Mouse (Mus musculus) bone marrow, adult 2 months (tissue): ENCODE data around the gene Fgf11. TPM values are rescaled to one million over a fixed set of nuclear protein-coding genes. Genes with fewer than 3 reads are reported as not detected.

Experiments used
- H3K27ac ChIP-seq: fragments of 200-500 bp; 2 replicates; pipeline ENCODE4 v1.5.1; 2012; ENCODE audit warnings: low read depth, mild to moderate bottlenecking, control low read depth, inconsistent platforms, low read length; ENCODE audit not compliant: control insufficient read depth, poor library complexity, insufficient read depth
- H3K4me1 ChIP-seq: fragments of 200-500 bp; 2 replicates; pipeline ENCODE4 v1.6.1; 2011; ENCODE audit warnings: low read length; ENCODE audit not compliant: control insufficient read depth, insufficient read depth
- H3K4me3 ChIP-seq: fragments of 200-500 bp; replicated peaks from 2 replicates; pipeline ENCODE3; 2011; ENCODE audit warnings: mild to moderate bottlenecking, low read depth, low read length, control low read depth; ENCODE audit not compliant: control insufficient read depth
- CTCF ChIP-seq: fragments of 200-500 bp; IDR thresholded peaks from 2 replicates; pipeline ENCODE4 v1.5.1; 2011; ENCODE audit warnings: low read length, control low read depth; ENCODE audit not compliant: control insufficient read depth, insufficient read depth
- POLR2A ChIP-seq: fragments of 200-500 bp; IDR thresholded peaks from 2 replicates; pipeline ENCODE4 v1.6.1; 2011; ENCODE audit warnings: low read depth, mild to moderate bottlenecking, control low read depth, low read length, borderline replicate concordance; ENCODE audit not compliant: control insufficient read depth
- WGBS: fragments of 180-500 bp; shearing (Covaris S2); methylation state at CpG from one replicate; pipeline ENCODE4 v1.1.7; 2018; 5-methylcytosine and 5-hydroxymethylcytosine counted together
- polyA plus RNA-seq: library from polyadenylated mRNA; stranded (reverse); fragments of >200 nt; gene quantifications from 2 replicates; pipeline ENCODE4 v1.2.4, GENCODE M21; 2011; ENCODE audit warnings: low replicate concordance; ENCODE audit not compliant: missing spikeins, insufficient read depth, insufficient read length

Gene Fgf11
- polyA plus RNA-seq, 1 experiment = 1.00 TPM

- Histone ChIP-seq H3K4me3 (no peak within 1 kb of the TSS), H3K27ac (no peak within 1 kb of the TSS), H3K4me1 (no peaks in the 10 kb centered on the region)
- 83% methylated on average over 3 of the region's 3 CpGs for WGBS
- TF ChIP-seq CTCF (no peak), POLR2A (no peak)
Measured at GRCm38 (mm10) chr11:69822080-69822479, 20.4 kb upstream of the Fgf11 start, which contains the start of gene Spem1. TSS of gene Spem1 (minus strand) at chr11:69822180.

GRCm38 (mm10) chr11:69818871-69819270 is 17.2 kb upstream of the Fgf11 start:
- no peaks in the 10 kb centered on the region for H3K4me1 ChIP-seq
- TF ChIP-seq CTCF = no peak
- no peak for TF ChIP-seq POLR2A
- H3K27ac ChIP-seq = no peak overlapping the region
- WGBS = 53% methylated on average over 8 of the region's 8 CpGs
- H3K4me3 ChIP-seq = no peak overlapping the region

- H3K4me1 ChIP-seq = no peaks in the 10 kb centered on the region
- WGBS = 70% methylated on average over 2 of the region's 2 CpGs
- no peak within 1 kb of the TSS for H3K4me3 ChIP-seq
- TF ChIP-seq POLR2A (no peak), CTCF (no peak)
- H3K27ac ChIP-seq = no peak within 1 kb of the TSS
Measured at GRCm38 (mm10) chr11:69818365-69818764, 16.7 kb upstream of the Fgf11 start, which contains the start of gene Spem2. TSS of gene Spem2 (minus strand) at chr11:69818465.

- Histone ChIP-seq H3K27ac (no peak overlapping the region), H3K4me3 (no peak overlapping the region), H3K4me1 (no peaks in the 10 kb centered on the region)
- no peak for TF ChIP-seq CTCF
- no peak for TF ChIP-seq POLR2A
- 84% methylated on average over 12 of the region's 12 CpGs for WGBS
Measured at GRCm38 (mm10) chr11:69816520-69816919, 14.9 kb upstream of the Fgf11 start.

GRCm38 (mm10) chr11:69815155-69815554 is 13.5 kb upstream of the Fgf11 start, which contains the start of gene Gm39566:
TSS of gene Gm39566 (minus strand) at chr11:69815298.
- TF ChIP-seq CTCF (peak; percentile 30; the same call in 1 of the 2 replicates), POLR2A (no peak)
- H3K4me3 ChIP-seq = no peak within 1 kb of the TSS
- WGBS = 70% methylated on average over 10 of the region's 10 CpGs
- no peak within 1 kb of the TSS for H3K27ac ChIP-seq
- no peaks in the 10 kb centered on the region for H3K4me1 ChIP-seq

- Histone ChIP-seq H3K4me3 (no peak overlapping the region), H3K4me1 (no peaks in the 10 kb centered on the region), H3K27ac (no peak overlapping the region)
- TF ChIP-seq CTCF (0 out of 2 replicates have a peak, but pooled peaks have one; percentile 6), POLR2A (no peak)
Measured at GRCm38 (mm10) chr11:69810280-69810679, 8.6 kb upstream of the Fgf11 start.

- H3K27ac ChIP-seq = no peak overlapping the region
- H3K4me3 ChIP-seq = no peak overlapping the region
- whole genome bisulfite sequencing = 92% methylated on average over 2 of the region's 2 CpGs
- H3K4me1 ChIP-seq = no peaks in the 10 kb centered on the region
- TF ChIP-seq CTCF (no peak), POLR2A (no peak)
Measured at GRCm38 (mm10) chr11:69807641-69808040, 6.0 kb upstream of the Fgf11 start.

- H3K27ac ChIP-seq = no peak overlapping the region
- no peak for TF ChIP-seq POLR2A
- no peak for TF ChIP-seq CTCF
- 90% methylated on average over 4 of the region's 4 CpGs for WGBS
- no peaks in the 10 kb centered on the region for H3K4me1 ChIP-seq
- no peak overlapping the region for H3K4me3 ChIP-seq
Measured at GRCm38 (mm10) chr11:69806378-69806777, 4.7 kb upstream of the Fgf11 start.

- H3K4me3 ChIP-seq = no peak within 1 kb of the TSS
- no peaks in the 10 kb centered on the region; the same call in 1 of the 2 replicates for H3K4me1 ChIP-seq
- no peak within 1 kb of the TSS for H3K27ac ChIP-seq
- WGBS = 59% methylated on average over 29 of the region's 29 CpGs
- TF ChIP-seq CTCF (no peak), POLR2A (no peak)
Measured at GRCm38 (mm10) chr11:69804972-69805909, 3.6 kb upstream of the Fgf11 start, which contains the start of gene Tmem102. TSS of gene Tmem102 (minus strand) at chr11:69805624.
